19 mouse cellular contexts compared by ENCODE assay signal in genomic region chr15:101332370-101332769, GRCm38 (mm10). TPM values are rescaled to one million over a fixed set of nuclear protein-coding genes. Genes with fewer than 3 reads are reported as not detected.
A peak's percentile ranks its signal among the peaks of the same experiment; 100 is the strongest.
DNase-seq lines count a peak whose midpoint lies in the region; ATAC-seq and TF ChIP-seq lines count a peak whose summit lies in the region.
"Had no signal": no experiment of that assay in that cellular context is flagged by ENCODE, and none has a peak within 500 bp of the region (broad histone marks: within the 10 kb centered on the region; RNA-seq: fewer than 3 reads in every experiment).

No protein-coding gene starts in this region.

- no peak for ATAC-seq in neural tube, embryonic 11.5 days (ENCODE audit: insufficient read depth, low FRiP score, low TSS enrichment)
- ATAC-seq in lung, embryonic 16.5 days (ENCODE audit: low read depth), result 0 out of 2 replicates have a peak, but pooled peaks have one; percentile 6
- no peak for ATAC-seq in stomach, postnatal 0 days (ENCODE audit: low FRiP score, low TSS enrichment)

- H3K9ac ChIP-seq in neural tube, embryonic 11.5 days (ENCODE audit: low read length), result no peak overlapping the region
- H3K9ac ChIP-seq in lung, embryonic 16.5 days (ENCODE audit: low read length), result no peak overlapping the region; the same call in 1 of the 2 replicates
- no peak overlapping the region for H3K9ac ChIP-seq in stomach, postnatal 0 days (ENCODE audit: low read length)
- H3K9ac ChIP-seq: lung, embryonic 14.5 days; neural tube, embryonic 12.5 days had no signal

- H3K4me1 ChIP-seq in neural tube, embryonic 11.5 days (ENCODE audit: control insufficient read depth, insufficient read depth, low read length), result no peaks in the 10 kb centered on the region
- peaks cover 32% of the 10 kb centered on the region for H3K4me1 ChIP-seq in lung, embryonic 16.5 days (replicated peaks; ENCODE audit: control insufficient read depth, insufficient read depth, low read length)
- H3K4me1 ChIP-seq in stomach, postnatal 0 days (replicated peaks; ENCODE audit: control insufficient read depth, insufficient read depth), result peaks cover 3% of the 10 kb centered on the region; the same call in 1 of the 2 replicates

- H3K4me3 ChIP-seq in neural tube, embryonic 11.5 days (ENCODE audit: low read depth, low read length), result no peak overlapping the region
- no peak overlapping the region for H3K4me3 ChIP-seq in lung, embryonic 16.5 days (ENCODE audit: low read length)
- H3K4me3 ChIP-seq in stomach, postnatal 0 days (ENCODE audit: low read depth, low read length), result no peak overlapping the region
- H3K4me3 ChIP-seq: forebrain, embryonic 10.5 days; heart, adult 2 months; neural tube, embryonic 12.5 days had no signal

- DNase-seq in neural tube, embryonic 11.5 days (ENCODE audit: low spot score), result peak; percentile 5
- DNase-seq in neural tube, embryonic 10.5 days (ENCODE audit: extremely low spot score, low spot score), result no peak
- DNase-seq in gonadal fat pad, adult 2 months (ENCODE audit: low read depth), result peak; percentile 50
- DNase-seq in stomach, postnatal 0 days (ENCODE audit: low spot score), result no peak
- no peak for DNase-seq in left cerebral cortex, postnatal 10 days (ENCODE audit: extremely low spot score in 1 of 2, low spot score in 2 of 2)
- DNase-seq in c-Kit-positive CD71-positive TER-119-positive erythroid progenitor cells, embryonic 14.5 days (ENCODE audit: low spot score), result no peak
- DNase-seq: adrenal gland, postnatal 10 days; cerebellum, adult 9-11 months; kidney, adult 2 months; kidney, postnatal 14 days; lung, embryonic 14.5 days; right cerebral cortex, adult 18-20 months; thymus, adult 18-20 months had no signal

- WGBS in neural tube, embryonic 11.5 days, result 71% methylated on average over 4 of the region's 4 CpGs
- 52% methylated on average over 4 of the region's 4 CpGs for WGBS in lung, embryonic 16.5 days
- WGBS in stomach, postnatal 0 days, result 40% methylated on average over 4 of the region's 4 CpGs

- H3K36me3 ChIP-seq in neural tube, embryonic 11.5 days (ENCODE audit: control insufficient read depth, insufficient read depth, low read length), result no peaks in the 10 kb centered on the region
- H3K36me3 ChIP-seq in lung, embryonic 16.5 days (ENCODE audit: control insufficient read depth, insufficient read depth, low read length), result no peaks in the 10 kb centered on the region
- H3K36me3 ChIP-seq in stomach, postnatal 0 days (ENCODE audit: control insufficient read depth, insufficient read depth, low read length), result no peaks in the 10 kb centered on the region
- H3K36me3 ChIP-seq: forebrain, embryonic 10.5 days; neural tube, embryonic 12.5 days had no signal

- no peak for TF ChIP-seq EP300 in stomach, postnatal 0 days (optimal IDR thresholded peaks at IDR 0.05)

- H3K27me3 ChIP-seq in neural tube, embryonic 11.5 days (ENCODE audit: control insufficient read depth, insufficient read depth, low read length), result no peaks in the 10 kb centered on the region
- no peaks in the 10 kb centered on the region for H3K27me3 ChIP-seq in lung, embryonic 16.5 days (ENCODE audit: control insufficient read depth, insufficient read depth, low read depth, low read length)
- H3K27me3 ChIP-seq in stomach, postnatal 0 days (ENCODE audit: control insufficient read depth, insufficient read depth, low read length), result no peaks in the 10 kb centered on the region

- no peak overlapping the region for H3K27ac ChIP-seq in neural tube, embryonic 11.5 days (ENCODE audit: low read depth, low read length)
- peak overlapping the region; percentile 18; the same call in 1 of the 2 replicates for H3K27ac ChIP-seq in lung, embryonic 16.5 days (ENCODE audit: low read length)
- peak overlapping the region; percentile 86 for H3K27ac ChIP-seq in stomach, postnatal 0 days (replicated peaks)
- H3K27ac ChIP-seq: forebrain, embryonic 10.5 days; heart, adult 2 months; neural tube, embryonic 12.5 days had no signal

- TF ChIP-seq CTCF in stomach, postnatal 0 days (IDR thresholded peaks at IDR 0.05; ENCODE audit: low read depth), result no peak

- no peaks in the 10 kb centered on the region for H3K9me3 ChIP-seq in neural tube, embryonic 11.5 days (ENCODE audit: control insufficient read depth, low read length)
- H3K9me3 ChIP-seq in lung, embryonic 16.5 days (ENCODE audit: control insufficient read depth, low read length), result no peaks in the 10 kb centered on the region
- H3K9me3 ChIP-seq in stomach, postnatal 0 days (ENCODE audit: control insufficient read depth, low read length), result no peaks in the 10 kb centered on the region
- H3K9me3 ChIP-seq: forebrain, embryonic 10.5 days; neural tube, embryonic 12.5 days had no signal

- intact Hi-C loops in left cerebral cortex, postnatal 10 days (cut with DNase I), result no loop called here

- no peak overlapping the region for H3K4me2 ChIP-seq in neural tube, embryonic 11.5 days (ENCODE audit: low read depth)
- H3K4me2 ChIP-seq in lung, embryonic 16.5 days (ENCODE audit: low read depth, low read length), result no peak overlapping the region
- H3K4me2 ChIP-seq in stomach, postnatal 0 days (replicated peaks; ENCODE audit: low read depth), result no peak overlapping the region
- H3K4me2 ChIP-seq: liver, embryonic 11.5 days; lung, embryonic 14.5 days; midbrain, embryonic 11.5 days; neural tube, embryonic 12.5 days had no signal

RNA-seq across cellular contexts. Expression of gene Krt80, which starts 37.6 kb away (rescaled TPM):
- not detected in 2 replicates for polyA plus RNA-seq in neural tube, embryonic 11.5 days (2014; fragmentation: Nextera tagmentation; extraction: Ambion mirVana)
- polyA plus RNA-seq in gonadal fat pad, adult 2 months (2012; rRNA removed), result 4.2 and 5.1 TPM in 2 replicates
- 2.5 and 2.6 TPM in 2 replicates for polyA plus RNA-seq in lung, embryonic 16.5 days (2015; fragmentation: Nextera tagmentation; extraction: Ambion mirVana)
- 63.0 and 75.8 TPM in 2 replicates for polyA plus RNA-seq in stomach, postnatal 0 days (2015; fragmentation: Nextera tagmentation; extraction: Ambion mirVana)
- under 1 TPM; 0.54 to 0.81 TPM for total RNA-seq in left cerebral cortex, postnatal 10 days (2021)
- polyA plus RNA-seq: liver, embryonic 11.5 days; midbrain, embryonic 11.5 days; neural tube, embryonic 12.5 days had no signal

RNA-seq across cellular contexts. Expression of gene 6030408B16Rik, which starts 39.4 kb away (rescaled TPM):
- 0.33 and 0.42 TPM in 2 replicates for polyA plus RNA-seq in neural tube, embryonic 11.5 days (2014; fragmentation: Nextera tagmentation; extraction: Ambion mirVana)
- polyA plus RNA-seq in gonadal fat pad, adult 2 months (2012; rRNA removed), result 10.3 and 11.5 TPM in 2 replicates
- 57.2 and 59.7 TPM in 2 replicates for polyA plus RNA-seq in lung, embryonic 16.5 days (2015; fragmentation: Nextera tagmentation; extraction: Ambion mirVana)
- polyA plus RNA-seq in stomach, postnatal 0 days (2015; fragmentation: Nextera tagmentation; extraction: Ambion mirVana), result 2.4 TPM in 2 replicates
- total RNA-seq in left cerebral cortex, postnatal 10 days (2021), result under 1 TPM in 1 of 2 experiments, not detected in 1; 0.30 TPM
- polyA plus RNA-seq: midbrain, embryonic 11.5 days had no signal

RNA-seq across cellular contexts. Expression of gene Atg101, which starts 48.3 kb away (rescaled TPM):
- 69.5 and 74.4 TPM in 2 replicates for polyA plus RNA-seq in neural tube, embryonic 11.5 days (2014; fragmentation: Nextera tagmentation; extraction: Ambion mirVana)
- polyA plus RNA-seq in gonadal fat pad, adult 2 months (2012; rRNA removed), result 36.8 and 42.7 TPM in 2 replicates
- polyA plus RNA-seq in lung, embryonic 16.5 days (2015; fragmentation: Nextera tagmentation; extraction: Ambion mirVana), result 75.0 and 82.4 TPM in 2 replicates
- 49.3 and 50.4 TPM in 2 replicates for polyA plus RNA-seq in stomach, postnatal 0 days (2015; fragmentation: Nextera tagmentation; extraction: Ambion mirVana)
- total RNA-seq in left cerebral cortex, postnatal 10 days (2021), result 10 to 100 TPM; 38.8 to 41.9 TPM

Comparison
In these comparisons a context has a peak if more than half of its experiments do, and no peak if none do; other contexts are left out.
1. DNase-seq: peak in neural tube, embryonic 11.5 days (single experiment) and gonadal fat pad, adult 2 months (single experiment); none in neural tube, embryonic 10.5 days (single experiment), stomach, postnatal 0 days (single experiment), left cerebral cortex, postnatal 10 days (0 of 2) and c-Kit-positive CD71-positive TER-119-positive erythroid progenitor cells, embryonic 14.5 days (single experiment).
2. RNA of gene Krt80, which starts 37.6 kb away (polyA plus RNA-seq): 63.0 to 75.8 TPM in stomach, postnatal 0 days; 4.2 to 5.1 TPM in gonadal fat pad, adult 2 months, 2.5 to 2.6 TPM in lung, embryonic 16.5 days and not detected in neural tube, embryonic 11.5 days; every median in the first group is over 10 times any median in the second.